Mouse (Mus musculus): Measurements from ENCODE around the gene Olfr67. TPM values are rescaled to one million over a fixed set of nuclear protein-coding genes. Genes with fewer than 3 reads are reported as not detected.

The Olfr67 gene
- total and polyA plus RNA-seq, 3 experiments = not detected

- Histone ChIP-seq H3K4me1 (ENCODE audit: control insufficient read depth, insufficient read depth, low read length) (no peaks in the 10 kb centered on the region), H3K27ac (no peak within 1 kb of the TSS), H3K4me3 (no peak within 1 kb of the TSS), H3K79me2 (replicated peaks; ENCODE audit: control insufficient read depth, insufficient read depth, low read length) (no peaks in the 10 kb centered on the region), H3K27me3 (ENCODE audit: control insufficient read depth, insufficient read depth, low read length) (no peaks in the 10 kb centered on the region), H3K36me3 (ENCODE audit: control insufficient read depth, insufficient read depth, low read length) (no peaks in the 10 kb centered on the region), H3K9ac (ENCODE audit: low read depth, low read length) (no peak within 1 kb of the TSS)
- intact Hi-C loops (cut with DNase I) = no loop called here
- DNase-seq = no peak
- TF ChIP-seq CTCF (IDR thresholded peaks at IDR 0.05) = no peak
- TF ChIP-seq EP300 (IDR thresholded peaks at IDR 0.05; ENCODE audit: insufficient read depth, low read depth, low read length) = no peak
- TF ChIP-seq POLR2A (IDR thresholded peaks at IDR 0.05; ENCODE audit: insufficient read depth, low read depth, low read length) = no peak
- 34% methylated on average over 2 of the region's 2 CpGs for WGBS
Observed at GRCm38 (mm10) chr7:103757233-103757632, 34.4 kb downstream of the Olfr67 start, which contains the start of gene Olfr630. Gene Olfr630 (minus strand): TSS chr7:103757333.

- Histone ChIP-seq H3K79me2 (replicated peaks; ENCODE audit: control insufficient read depth, insufficient read depth, low read length) (no peaks in the 10 kb centered on the region), H3K4me3 (no peak within 1 kb of the TSS), H3K27ac (no peak within 1 kb of the TSS), H3K4me1 (ENCODE audit: control insufficient read depth, insufficient read depth, low read length) (no peaks in the 10 kb centered on the region), H3K36me3 (ENCODE audit: control insufficient read depth, insufficient read depth, low read length) (no peaks in the 10 kb centered on the region), H3K27me3 (ENCODE audit: control insufficient read depth, insufficient read depth, low read length) (no peaks in the 10 kb centered on the region), H3K9ac (ENCODE audit: low read depth, low read length) (no peak within 1 kb of the TSS)
- intact Hi-C loops (cut with DNase I) = no loop called here
- 63% methylated on average over 2 of the region's 2 CpGs for WGBS
- no peak for DNase-seq
- TF ChIP-seq POLR2A (IDR thresholded peaks at IDR 0.05; ENCODE audit: insufficient read depth, low read depth, low read length) (no peak), EP300 (IDR thresholded peaks at IDR 0.05; ENCODE audit: insufficient read depth, low read depth, low read length) (no peak), CTCF (IDR thresholded peaks at IDR 0.05) (no peak)
Observed at GRCm38 (mm10) chr7:103744843-103745242, 46.8 kb downstream of the Olfr67 start, which contains the start of gene Olfr629. Gene Olfr629 (minus strand): TSS chr7:103744943.

Other genes starting within 250 kb of the Olfr67 start
Only the 30 nearest of the 34 such genes appear.
- gene Olfr616, start 222.7 kb downstream of the Olfr67 start, total RNA-seq (2021) = not detected
- not detected in 2 replicates for gene Olfr616, start 222.7 kb downstream of the Olfr67 start, polyA plus RNA-seq (2012; rRNA removed)
- gene Olfr617, start 218.8 kb downstream of the Olfr67 start, total RNA-seq (2021) = not detected
- not detected in 2 replicates for gene Olfr617, start 218.8 kb downstream of the Olfr67 start, polyA plus RNA-seq (2012; rRNA removed)
- gene Olfr618, start 201.7 kb downstream of the Olfr67 start, total RNA-seq (2021) = not detected
- gene Olfr618, start 201.7 kb downstream of the Olfr67 start, polyA plus RNA-seq (2012; rRNA removed) = not detected in 2 replicates
- not detected for gene Olfr619, start 191.2 kb downstream of the Olfr67 start, total RNA-seq (2021)
- not detected in 2 replicates for gene Olfr619, start 191.2 kb downstream of the Olfr67 start, polyA plus RNA-seq (2012; rRNA removed)
- not detected for gene Olfr620, start 179.3 kb downstream of the Olfr67 start, total RNA-seq (2021)
- gene Olfr620, start 179.3 kb downstream of the Olfr67 start, polyA plus RNA-seq (2012; rRNA removed) = not detected in 2 replicates
- gene Olfr622, start 149.1 kb downstream of the Olfr67 start, total RNA-seq (2021) = not detected
- not detected in 2 replicates for gene Olfr622, start 149.1 kb downstream of the Olfr67 start, polyA plus RNA-seq (2012; rRNA removed)
- gene Olfr623, start 128.1 kb downstream of the Olfr67 start, total RNA-seq (2021) = not detected
- gene Olfr623, start 128.1 kb downstream of the Olfr67 start, polyA plus RNA-seq (2012; rRNA removed) = not detected in 2 replicates
- not detected for gene Olfr624, start 120.6 kb downstream of the Olfr67 start, total RNA-seq (2021)
- 0.03 TPM in 1 of 2 replicates, not detected in the other for gene Olfr624, start 120.6 kb downstream of the Olfr67 start, polyA plus RNA-seq (2012; rRNA removed)
- gene Olfr625-ps1, start 109.1 kb downstream of the Olfr67 start, total RNA-seq (2021) = not detected
- gene Olfr625-ps1, start 109.1 kb downstream of the Olfr67 start, polyA plus RNA-seq (2012; rRNA removed) = not detected in 2 replicates
- not detected for gene Olfr243, start 77.2 kb downstream of the Olfr67 start, total RNA-seq (2021)
- not detected in 2 replicates for gene Olfr243, start 77.2 kb downstream of the Olfr67 start, polyA plus RNA-seq (2012; rRNA removed)
- gene Olfr628, start 61.4 kb downstream of the Olfr67 start, total RNA-seq (2021) = not detected
- not detected in 2 replicates for gene Olfr628, start 61.4 kb downstream of the Olfr67 start, polyA plus RNA-seq (2012; rRNA removed)
- gene Olfr629, start 46.9 kb downstream of the Olfr67 start, total RNA-seq (2021) = not detected
- not detected in 2 replicates for gene Olfr629, start 46.9 kb downstream of the Olfr67 start, polyA plus RNA-seq (2012; rRNA removed)
- gene Olfr630, start 34.5 kb downstream of the Olfr67 start, total RNA-seq (2021) = not detected
- not detected in 2 replicates for gene Olfr630, start 34.5 kb downstream of the Olfr67 start, polyA plus RNA-seq (2012; rRNA removed)
- gene Olfr69, start 20.2 kb downstream of the Olfr67 start, total RNA-seq (2021) = not detected
- gene Olfr69, start 20.2 kb downstream of the Olfr67 start, polyA plus RNA-seq (2012; rRNA removed) = not detected in 2 replicates
- not detected for gene Olfr68, start 12.1 kb downstream of the Olfr67 start, total RNA-seq (2021)
- gene Olfr68, start 12.1 kb downstream of the Olfr67 start, polyA plus RNA-seq (2012; rRNA removed) = not detected in 2 replicates
- gene Hbb-bt, start 22.2 kb upstream of the Olfr67 start, total RNA-seq (2021) = 1,000 to 10,000 TPM in 1 of 2 experiments, 100 to 1,000 TPM in 1; 558 to 4,688 TPM
- 954 and 7,998 TPM in 2 replicates for gene Hbb-bt, start 22.2 kb upstream of the Olfr67 start, polyA plus RNA-seq (2012; rRNA removed)
- gene Hbb-bs, start 36.3 kb upstream of the Olfr67 start, total RNA-seq (2021) = over 10,000 TPM in 1 of 2 experiments, 1,000 to 10,000 TPM in 1; 5,780 to 41,164 TPM
- gene Hbb-bs, start 36.3 kb upstream of the Olfr67 start, polyA plus RNA-seq (2012; rRNA removed) = 10,215 and 68,774 TPM in 2 replicates
- gene Hbb-bh2, start 48.7 kb upstream of the Olfr67 start, total RNA-seq (2021) = not detected
- not detected in 2 replicates for gene Hbb-bh2, start 48.7 kb upstream of the Olfr67 start, polyA plus RNA-seq (2012; rRNA removed)
- gene Hbb-bh1, start 51.3 kb upstream of the Olfr67 start, total RNA-seq (2021) = not detected
- gene Hbb-bh1, start 51.3 kb upstream of the Olfr67 start, polyA plus RNA-seq (2012; rRNA removed) = not detected in 2 replicates
- gene Hbb-y, start 61.4 kb upstream of the Olfr67 start, total RNA-seq (2021) = not detected
- gene Hbb-y, start 61.4 kb upstream of the Olfr67 start, polyA plus RNA-seq (2012; rRNA removed) = not detected in 2 replicates
- gene Olfr66, start 94.4 kb upstream of the Olfr67 start, total RNA-seq (2021) = not detected
- gene Olfr66, start 94.4 kb upstream of the Olfr67 start, polyA plus RNA-seq (2012; rRNA removed) = not detected in 2 replicates
- gene Olfr64, start 102.7 kb upstream of the Olfr67 start, total RNA-seq (2021) = not detected
- not detected in 2 replicates for gene Olfr64, start 102.7 kb upstream of the Olfr67 start, polyA plus RNA-seq (2012; rRNA removed)
- not detected for gene Olfr65, start 111.7 kb upstream of the Olfr67 start, total RNA-seq (2021)
- not detected in 2 replicates for gene Olfr65, start 111.7 kb upstream of the Olfr67 start, polyA plus RNA-seq (2012; rRNA removed)
- gene Olfr631, start 137.0 kb upstream of the Olfr67 start, total RNA-seq (2021) = not detected
- not detected in 2 replicates for gene Olfr631, start 137.0 kb upstream of the Olfr67 start, polyA plus RNA-seq (2012; rRNA removed)
- gene Olfr632, start 142.5 kb upstream of the Olfr67 start, total RNA-seq (2021) = not detected
- not detected in 2 replicates for gene Olfr632, start 142.5 kb upstream of the Olfr67 start, polyA plus RNA-seq (2012; rRNA removed)
- not detected for gene Olfr633, start 152.6 kb upstream of the Olfr67 start, total RNA-seq (2021)
- not detected in 2 replicates for gene Olfr633, start 152.6 kb upstream of the Olfr67 start, polyA plus RNA-seq (2012; rRNA removed)
- not detected for gene Olfr635, start 179.3 kb upstream of the Olfr67 start, total RNA-seq (2021)
- gene Olfr635, start 179.3 kb upstream of the Olfr67 start, polyA plus RNA-seq (2012; rRNA removed) = not detected in 2 replicates
- gene Olfr638, start 206.9 kb upstream of the Olfr67 start, total RNA-seq (2021) = not detected
- not detected in 2 replicates for gene Olfr638, start 206.9 kb upstream of the Olfr67 start, polyA plus RNA-seq (2012; rRNA removed)
- gene Olfr639, start 225.5 kb upstream of the Olfr67 start, total RNA-seq (2021) = under 1 TPM in 1 of 2 experiments, not detected in 1; 0.02 TPM
- gene Olfr639, start 225.5 kb upstream of the Olfr67 start, polyA plus RNA-seq (2012; rRNA removed) = not detected in 2 replicates
- gene Olfr640, start 233.8 kb upstream of the Olfr67 start, total RNA-seq (2021) = not detected
- not detected in 2 replicates for gene Olfr640, start 233.8 kb upstream of the Olfr67 start, polyA plus RNA-seq (2012; rRNA removed)